Mouse (Mus musculus) MEL (cell line): ENCODE results near the gene Mobp. TPM values are rescaled to one million over a fixed set of nuclear protein-coding genes. Genes with fewer than 3 reads are reported as not detected.

Experiments used
- DNase-seq: peaks from one replicate; pipeline ENCODE4 v3.0.0; 2011; ENCODE audit warnings: low read depth, low spot score
- H3K27ac ChIP-seq: 2 replicates; pipeline ENCODE4 v1.5.1; 2012; ENCODE audit warnings: low read depth, mild to moderate bottlenecking, control low read depth, low read length, moderate library complexity; ENCODE audit not compliant: control insufficient read depth
- H3K27me3 ChIP-seq, 2 experiments: fragments of 150-350 bp in 1 of 2; sonication (generic) in 1 of 2; 2 replicates each; pipeline ENCODE4 v1.6.1; 2012; ENCODE audit warnings: low read length in 2 of 2, mild to moderate bottlenecking in 2 of 2, improper control_type of control experiment in 1 of 2, moderate library complexity in 1 of 2; ENCODE audit not compliant: insufficient read depth in 2 of 2, control insufficient read depth in 1 of 2
- H3K36me3 ChIP-seq, 2 experiments: 2 replicates each; pipeline ENCODE4 v1.6.1; 2012 to 2014; ENCODE audit warnings: low read length in 2 of 2, improper control_type of control experiment in 1 of 2, inconsistent platforms in 1 of 2, mild to moderate bottlenecking in 1 of 2; ENCODE audit not compliant: insufficient read depth in 2 of 2, control insufficient read depth in 1 of 2
- H3K4me1 ChIP-seq, 2 experiments: fragments of 150-350 bp in 1 of 2; sonication (generic) in 1 of 2; 2 replicates each; pipeline ENCODE4 v1.6.1; 2012; ENCODE audit warnings: low read length in 2 of 2, improper control_type of control experiment in 1 of 2, mild to moderate bottlenecking in 1 of 2; ENCODE audit not compliant: insufficient read depth in 2 of 2, control insufficient read depth in 1 of 2
- H3K4me3 ChIP-seq, 2 experiments: fragments of 150-350 bp in 1 of 2; sonication (generic) in 1 of 2; 2 replicates each; pipeline ENCODE4 v1.5.1; 2012; ENCODE audit warnings: low read depth in 2 of 2, low read length in 2 of 2, mild to moderate bottlenecking in 2 of 2, moderate library complexity in 2 of 2, control low read depth in 1 of 2, improper control_type of control experiment in 1 of 2; ENCODE audit not compliant: control insufficient read depth in 1 of 2, insufficient read depth in 1 of 2
- H3K79me2 ChIP-seq: 2 replicates; pipeline ENCODE4 v1.6.1; 2012; ENCODE audit warnings: mild to moderate bottlenecking, low read length, moderate library complexity; ENCODE audit not compliant: control insufficient read depth, poor library complexity, insufficient read depth
- H3K9ac ChIP-seq: 2 replicates; pipeline ENCODE4 v1.6.1; 2012; ENCODE audit warnings: low read depth, mild to moderate bottlenecking, control low read depth, low read length, moderate library complexity; ENCODE audit not compliant: control insufficient read depth, poor library complexity, severe bottlenecking
- H3K9me3 ChIP-seq: fragments of 150-350 bp; sonication (generic); replicated peaks from 2 replicates; pipeline ENCODE4 v1.6.1; 2012; ENCODE audit warnings: mild to moderate bottlenecking, low read length, improper control_type of control experiment, moderate library complexity; ENCODE audit not compliant: insufficient read depth
- BHLHE40 ChIP-seq: IDR thresholded peaks from 2 replicates; pipeline ENCODE4 v1.6.1; 2012; ENCODE audit warnings: low read depth, mild to moderate bottlenecking, inconsistent platforms, low read length, improper control_type of control experiment, borderline replicate concordance
- CHD1 ChIP-seq: IDR thresholded peaks from 2 replicates; pipeline ENCODE4 v1.6.1; 2012; ENCODE audit warnings: low read depth, mild to moderate bottlenecking, inconsistent platforms, low read length, improper control_type of control experiment
- CHD2 ChIP-seq: IDR thresholded peaks from 2 replicates; pipeline ENCODE4 v1.6.1; 2011; ENCODE audit warnings: low read length, improper control_type of control experiment
- CTCF ChIP-seq, 3 experiments: IDR thresholded peaks in 2 of 3; conservative IDR thresholded peaks in 1 of 3; 2 replicates each; pipeline ENCODE4 v1.5.1; 2011 to 2012; ENCODE audit warnings: low read length in 3 of 3, low read depth in 2 of 3, mild to moderate bottlenecking in 2 of 3, improper control_type of control experiment in 1 of 3, inconsistent platforms in 1 of 3, mixed read lengths in 1 of 3, moderate library complexity in 1 of 3; ENCODE audit not compliant: control insufficient read depth in 1 of 3, insufficient read depth in 1 of 3, poor library complexity in 1 of 3, severe bottlenecking in 1 of 3
- E2F4 ChIP-seq: IDR thresholded peaks from 2 replicates; pipeline ENCODE4 v1.6.1; 2011; ENCODE audit warnings: low read depth, low read length, improper control_type of control experiment, borderline replicate concordance
- EP300 ChIP-seq, 2 experiments: IDR thresholded peaks; 2 replicates each; pipeline ENCODE4 v1.6.1; 2011; ENCODE audit warnings: improper control_type of control experiment in 2 of 2, low read length in 2 of 2, low read depth in 1 of 2, mild to moderate bottlenecking in 1 of 2
- ETS1 ChIP-seq: IDR thresholded peaks from 2 replicates; pipeline ENCODE4 v1.6.1; 2012; ENCODE audit warnings: low read depth, mild to moderate bottlenecking, inconsistent platforms, low read length, improper control_type of control experiment, moderate library complexity
- GATA1 ChIP-seq: IDR thresholded peaks from 2 replicates; pipeline ENCODE4 v1.6.1; 2011; ENCODE audit warnings: low read depth, low read length, improper control_type of control experiment
- HCFC1 ChIP-seq: IDR thresholded peaks from 2 replicates; pipeline ENCODE4 v1.6.1; 2012; ENCODE audit warnings: low read depth, mild to moderate bottlenecking, inconsistent platforms, low read length, improper control_type of control experiment, moderate library complexity
- JUND ChIP-seq: IDR thresholded peaks from 2 replicates; pipeline ENCODE4 v1.6.1; 2011; ENCODE audit warnings: low read depth, mild to moderate bottlenecking, improper control_type of control experiment, low read length
- MAFK ChIP-seq: IDR thresholded peaks from 2 replicates; pipeline ENCODE4 v1.6.1; 2011; ENCODE audit warnings: low read depth, mild to moderate bottlenecking, low read length, improper control_type of control experiment, borderline replicate concordance
- MAZ ChIP-seq: IDR thresholded peaks from 2 replicates; pipeline ENCODE4 v1.6.1; 2012; ENCODE audit warnings: low read depth, mild to moderate bottlenecking, inconsistent platforms, low read length, improper control_type of control experiment
- MEF2A ChIP-seq: IDR thresholded peaks from 2 replicates; pipeline ENCODE4 v1.6.1; 2014; ENCODE audit warnings: low read depth, mild to moderate bottlenecking, inconsistent platforms, low read length, improper control_type of control experiment; ENCODE audit not compliant: poor library complexity, insufficient replicate concordance, severe bottlenecking; ENCODE audit errors: extremely low read depth
- MXI1 ChIP-seq: IDR thresholded peaks from 2 replicates; pipeline ENCODE4 v1.6.1; 2011; ENCODE audit warnings: mild to moderate bottlenecking, low read depth, low read length, improper control_type of control experiment
- MYB ChIP-seq: IDR thresholded peaks from 2 replicates; pipeline ENCODE4 v1.6.1; 2011; ENCODE audit warnings: mild to moderate bottlenecking, low read depth, low read length, improper control_type of control experiment
- NELFE ChIP-seq: IDR thresholded peaks from 2 replicates; pipeline ENCODE4 v1.6.1; 2011; ENCODE audit warnings: low read depth, low read length, improper control_type of control experiment
- NRF1 ChIP-seq: IDR thresholded peaks from 2 replicates; pipeline ENCODE4 v1.6.1; 2014; ENCODE audit warnings: low read depth, mild to moderate bottlenecking, inconsistent platforms, low read length, improper control_type of control experiment, moderate library complexity; ENCODE audit not compliant: poor library complexity, insufficient read depth, severe bottlenecking
- POLR2A ChIP-seq, 2 experiments: IDR thresholded peaks; 2 replicates each; pipeline ENCODE4 v1.6.1; 2011 to 2012; ENCODE audit warnings: low read length in 2 of 2, mild to moderate bottlenecking in 2 of 2, control low read depth in 1 of 2, improper control_type of control experiment in 1 of 2, low read depth in 1 of 2, moderate library complexity in 1 of 2; ENCODE audit not compliant: control insufficient read depth in 1 of 2, insufficient read depth in 1 of 2, poor library complexity in 1 of 2
- POLR2AphosphoS2 ChIP-seq: IDR thresholded peaks from 2 replicates; pipeline ENCODE4 v1.6.1; 2011; ENCODE audit warnings: low read length, improper control_type of control experiment
- POLR2AphosphoS5 ChIP-seq: IDR thresholded peaks from 2 replicates; pipeline ENCODE4 v1.6.1; 2012; ENCODE audit warnings: low read depth, borderline replicate concordance, mild to moderate bottlenecking, inconsistent platforms, low read length, moderate library complexity, mixed read lengths
- RAD21 ChIP-seq: IDR thresholded peaks from 2 replicates; pipeline ENCODE4 v1.6.1; 2011; ENCODE audit warnings: mild to moderate bottlenecking, low read depth, low read length, improper control_type of control experiment
- SIN3A ChIP-seq: IDR thresholded peaks from 2 replicates; pipeline ENCODE4 v1.6.1; 2012; ENCODE audit warnings: low read length, improper control_type of control experiment, inconsistent platforms
- SMC3 ChIP-seq: IDR thresholded peaks from 2 replicates; pipeline ENCODE4 v1.6.1; 2011; ENCODE audit warnings: low read depth, low read length, improper control_type of control experiment
- TAL1 ChIP-seq: IDR thresholded peaks from 2 replicates; pipeline ENCODE4 v1.6.1; 2012; ENCODE audit warnings: mild to moderate bottlenecking, inconsistent platforms, low read length, moderate library complexity, mixed read lengths
- TBP ChIP-seq: IDR thresholded peaks from 2 replicates; pipeline ENCODE4 v1.8.0; 2011; ENCODE audit warnings: low read depth, low read length, improper control_type of control experiment
- TCF12 ChIP-seq: IDR thresholded peaks from 2 replicates; pipeline ENCODE4 v1.6.1; 2014; ENCODE audit warnings: low read depth, mild to moderate bottlenecking, inconsistent platforms, low read length, improper control_type of control experiment, moderate library complexity
- UBTF ChIP-seq: IDR thresholded peaks from 2 replicates; pipeline ENCODE4 v1.6.1; 2012; ENCODE audit warnings: low read depth, mild to moderate bottlenecking, inconsistent platforms, low read length, improper control_type of control experiment, moderate library complexity, borderline replicate concordance; ENCODE audit not compliant: insufficient read depth
- USF2 ChIP-seq, 2 experiments: IDR thresholded peaks; 2 replicates each; pipeline ENCODE4 v1.6.1; 2011 to 2012; ENCODE audit warnings: improper control_type of control experiment in 2 of 2, low read length in 2 of 2, borderline replicate concordance in 1 of 2, inconsistent platforms in 1 of 2, low read depth in 1 of 2, mild to moderate bottlenecking in 1 of 2; ENCODE audit not compliant: insufficient read depth in 1 of 2
- ZC3H11A ChIP-seq: IDR thresholded peaks from 2 replicates; pipeline ENCODE4 v1.6.1; 2012; ENCODE audit warnings: low read depth, mild to moderate bottlenecking, inconsistent platforms, low read length, improper control_type of control experiment
- ZKSCAN1 ChIP-seq: IDR thresholded peaks from 2 replicates; pipeline ENCODE4 v1.6.1; 2012; ENCODE audit warnings: low read depth, mild to moderate bottlenecking, inconsistent platforms, low read length, improper control_type of control experiment, moderate library complexity
- ZNF384 ChIP-seq: IDR thresholded peaks from 2 replicates; pipeline ENCODE4 v1.6.1; 2012; ENCODE audit warnings: low read depth, mild to moderate bottlenecking, inconsistent platforms, low read length, improper control_type of control experiment
- polyA plus RNA-seq, 2 experiments: library from polyadenylated mRNA; stranded (reverse) in 1 of 2; unstranded in 1 of 2; fragments of >175 nt in 1 of 2; fragments of >200 nt in 1 of 2; gene quantifications; 2 replicates each; pipeline versions ENCODE4 v1.2.1 to v1.2.4; 2012; ENCODE audit warnings: low replicate concordance in 2 of 2, low read depth in 1 of 2; ENCODE audit not compliant: insufficient read length in 2 of 2, insufficient read depth in 1 of 2, missing spikeins in 1 of 2
- total RNA-seq: library from RNA; depleted of rRNA; stranded (reverse); fragments of 300-350 nt; gene quantifications from 2 replicates; pipeline ENCODE4 v1.2.3, GENCODE M21; 2012

Gene Mobp
- total and polyA plus RNA-seq, 3 experiments = not detected

- TF ChIP-seq ETS1 = peak; percentile 94
- peak; percentile 92 for TF ChIP-seq GATA1
- TF ChIP-seq CHD1 = no peak; the same call in 1 of the 2 replicates
- TF ChIP-seq MAFK = no peak; the same call in 1 of the 2 replicates
- peak in 2 of 3 experiments; percentile 36 to 41; a peak in 4 of 6 replicates for TF ChIP-seq CTCF (IDR thresholded peaks at IDR 0.05 in 2 of 3, conservative IDR thresholded peaks at IDR 0.05 in 1 of 3; ENCODE audit: control insufficient read depth in 1 of 3, insufficient read depth in 1 of 3, low read depth in 2 of 3, low read length in 3 of 3, poor library complexity in 1 of 3, severe bottlenecking in 1 of 3)
- peak; percentile 60 for TF ChIP-seq NELFE
- TF ChIP-seq MEF2A = peak; percentile 52; the same call in 1 of the 2 replicates
- TF ChIP-seq POLR2AphosphoS5 = 0 out of 2 replicates have a peak, but pooled peaks have one; percentile 47
- peak; percentile 44; the same call in 1 of the 2 replicates for TF ChIP-seq MAZ
- TF ChIP-seq TAL1 = peak; percentile 95
- TF ChIP-seq CHD2 = peak; percentile 68
Observed at GRCm38 (mm10) chr9:120115580-120115979, 33.9 kb upstream of the Mobp start (continued).

GRCm38 (mm10) chr9:120116184-120116624 lies 33.3 kb upstream of the Mobp start:
- H3K79me2 ChIP-seq = peaks cover 39% of the 10 kb centered on the region
- peak overlapping the region; percentile 99 for H3K27ac ChIP-seq
- peak overlapping the region; percentile 53 to 61 for H3K4me3 ChIP-seq
- peaks cover 21 to 43% of the 10 kb centered on the region in 2 experiments for H3K4me1 ChIP-seq
- H3K36me3 ChIP-seq = peaks cover 10 to 42% of the 10 kb centered on the region in 2 experiments
- H3K9ac ChIP-seq = peak overlapping the region; percentile 73
- no peaks in the 10 kb centered on the region for H3K9me3 ChIP-seq
- DNase-seq = peak; percentile 89
- H3K27me3 ChIP-seq = no peaks in the 10 kb centered on the region
- TF ChIP-seq POLR2AphosphoS2 (no peak; the same call in 1 of the 2 replicates), TAL1 (peak; percentile 58; the same call in 1 of the 2 replicates), HCFC1 (no peak; the same call in 1 of the 2 replicates), ZC3H11A (no peak), GATA1 (peak; percentile 62; the same call in 1 of the 2 replicates), UBTF (no peak), MYB (no peak), MAZ (peak; percentile 46; the same call in 1 of the 2 replicates), POLR2A (IDR thresholded peaks at IDR 0.05; ENCODE audit: control insufficient read depth in 1 of 2, insufficient read depth in 1 of 2, low read depth in 1 of 2, low read length in 2 of 2, poor library complexity in 1 of 2) (peak in 1 of 2 experiments; percentile 37; a peak in 1 of 4 replicates), SIN3A (peak; percentile 76), TCF12 (peak; percentile 85), USF2 (IDR thresholded peaks at IDR 0.05; ENCODE audit: borderline replicate concordance in 1 of 2, insufficient read depth in 1 of 2, low read depth in 1 of 2, low read length in 2 of 2) (no peak), ZNF384 (no peak), CHD2 (no peak), JUND (no peak), MEF2A (no peak), TBP (peak; percentile 80), E2F4 (no peak), ETS1 (peak; percentile 94), MAFK (no peak), SMC3 (no peak), RAD21 (no peak), POLR2AphosphoS5 (no peak), BHLHE40 (peak; percentile 32; the same call in 1 of the 2 replicates), ZKSCAN1 (no peak), NRF1 (no peak), EP300 (IDR thresholded peaks at IDR 0.05; ENCODE audit: low read depth in 1 of 2, low read length in 2 of 2) (peak; percentile 68 to 79; a peak in 3 of 4 replicates), CHD1 (no peak), MXI1 (peak; percentile 75), CTCF (IDR thresholded peaks at IDR 0.05 in 2 of 3, conservative IDR thresholded peaks at IDR 0.05 in 1 of 3; ENCODE audit: control insufficient read depth in 1 of 3, insufficient read depth in 1 of 3, low read depth in 2 of 3, low read length in 3 of 3, poor library complexity in 1 of 3, severe bottlenecking in 1 of 3) (no peak)
